Mouse (Mus musculus) ES-E14 (cell line): Measurements from ENCODE around the gene Tshz2.

Experiments
- CHD2 ChIP-seq: IDR thresholded peaks from 2 replicates; pipeline ENCODE4 v1.6.1; 2014; ENCODE audit warnings: mild to moderate bottlenecking, low read depth, low read length, inconsistent platforms
- HCFC1 ChIP-seq: IDR thresholded peaks from 2 replicates; pipeline ENCODE4 v1.6.1; 2012; ENCODE audit warnings: low read length, inconsistent platforms, borderline replicate concordance; ENCODE audit not compliant: insufficient read depth
- MAFK ChIP-seq: IDR thresholded peaks from 2 replicates; pipeline ENCODE4 v1.6.1; 2014; ENCODE audit warnings: mild to moderate bottlenecking, low read depth, low read length, inconsistent platforms; ENCODE audit not compliant: insufficient read depth
- ZC3H11A ChIP-seq: IDR thresholded peaks from 2 replicates; pipeline ENCODE4 v1.6.1; 2012; ENCODE audit warnings: low read depth, mild to moderate bottlenecking, inconsistent platforms, low read length, borderline replicate concordance
- ZNF384 ChIP-seq: IDR thresholded peaks from 2 replicates; pipeline ENCODE4 v1.6.1; 2012; ENCODE audit warnings: low read depth, low read length, inconsistent platforms

- TF ChIP-seq HCFC1: no peak
- no peak for TF ChIP-seq ZNF384
- no peak for TF ChIP-seq CHD2
- no peak for TF ChIP-seq MAFK
- no peak for TF ChIP-seq ZC3H11A
Observed at GRCm38 (mm10) chr2:170106000-170106399, 473.2 kb downstream of the Tshz2 start.
